Mouse (Mus musculus) lung, postnatal 14 days (tissue): ENCODE data around the gene Peak1.
"Not testable (repeated sequence)": the region's sequence is repeated elsewhere in the genome, so short reads cannot be mapped to it uniquely, and the experiment has no call there.

Experiments used
- DNase-seq: peaks from one replicate; pipeline ENCODE4 v3.0.0; 2021

The Peak1 gene

GRCm38 (mm10) chr9:56417948-56418737, at the start of gene Peak1, which contains the start of gene Hmg20a:
TSS of gene Peak1 (minus strand) at chr9:56418067.
TSS of gene Hmg20a (plus strand) at chr9:56418609.
- DNase-seq, result peak; percentile 100

- DNase-seq, result no peak
These were observed 48.4 kb upstream of the Peak1 start for GRCm38 (mm10) chr9:56466251-56466650.

GRCm38 (mm10) chr9:56464863-56465654, 47.2 kb upstream of the Peak1 start:
- peak; percentile 55 for DNase-seq

GRCm38 (mm10) chr9:56463686-56464515, 46.0 kb upstream of the Peak1 start:
- peak; percentile 40 for DNase-seq

- DNase-seq, result no peak
These were observed 45.2 kb upstream of the Peak1 start for GRCm38 (mm10) chr9:56463046-56463445.

- no peak for DNase-seq
These were observed 44.7 kb upstream of the Peak1 start for GRCm38 (mm10) chr9:56462606-56463005.

GRCm38 (mm10) chr9:56460987-56461386, 43.1 kb upstream of the Peak1 start:
- no peak for DNase-seq

- no peak for DNase-seq
These were observed 38.6 kb upstream of the Peak1 start for GRCm38 (mm10) chr9:56456426-56456825.

GRCm38 (mm10) chr9:56453038-56453815, 35.4 kb upstream of the Peak1 start:
- DNase-seq, result no peak

- DNase-seq, result no peak
These were observed 33.7 kb upstream of the Peak1 start for GRCm38 (mm10) chr9:56451570-56451969.

- DNase-seq, result no peak
These were observed 21.8 kb upstream of the Peak1 start for GRCm38 (mm10) chr9:56439699-56440098.

GRCm38 (mm10) chr9:56437300-56437892, 19.5 kb upstream of the Peak1 start:
- not testable (repeated sequence) for DNase-seq

- DNase-seq, result no peak
These were observed 18.1 kb upstream of the Peak1 start for GRCm38 (mm10) chr9:56435821-56436526.

GRCm38 (mm10) chr9:56424861-56425260, 7.0 kb upstream of the Peak1 start:
- DNase-seq, result no peak

- no peak for DNase-seq
These were observed 4.1 kb upstream of the Peak1 start for GRCm38 (mm10) chr9:56421991-56422390.

GRCm38 (mm10) chr9:56420892-56421601, 3.2 kb upstream of the Peak1 start:
- no peak for DNase-seq

- no peak for DNase-seq
These were observed 2.4 kb upstream of the Peak1 start for GRCm38 (mm10) chr9:56420236-56420635.

GRCm38 (mm10) chr9:56418738-56419239, 922 bp upstream of the Peak1 start:
- peak; percentile 75 for DNase-seq

GRCm38 (mm10) chr9:56417415-56417947, 386 bp downstream of the Peak1 start:
- peak; percentile 91 for DNase-seq
